Mouse (Mus musculus) retina, postnatal 7 days (tissue): ENCODE measurements around the gene Tiam1.

Experiments used
- DNase-seq: peaks from one replicate; pipeline ENCODE4 v3.0.0-alpha.2; 2012; ENCODE audit warnings: low read depth, low spot score

Gene Tiam1

GRCm38 (mm10) chr16:90052905-90053519 is 90.6 kb downstream of the Tiam1 start:
- DNase-seq: no peak

- no peak for DNase-seq
Measured at GRCm38 (mm10) chr16:90052409-90052808, 91.2 kb downstream of the Tiam1 start.

GRCm38 (mm10) chr16:90051051-90051450 is 92.5 kb downstream of the Tiam1 start:
- no peak for DNase-seq

DNA sequence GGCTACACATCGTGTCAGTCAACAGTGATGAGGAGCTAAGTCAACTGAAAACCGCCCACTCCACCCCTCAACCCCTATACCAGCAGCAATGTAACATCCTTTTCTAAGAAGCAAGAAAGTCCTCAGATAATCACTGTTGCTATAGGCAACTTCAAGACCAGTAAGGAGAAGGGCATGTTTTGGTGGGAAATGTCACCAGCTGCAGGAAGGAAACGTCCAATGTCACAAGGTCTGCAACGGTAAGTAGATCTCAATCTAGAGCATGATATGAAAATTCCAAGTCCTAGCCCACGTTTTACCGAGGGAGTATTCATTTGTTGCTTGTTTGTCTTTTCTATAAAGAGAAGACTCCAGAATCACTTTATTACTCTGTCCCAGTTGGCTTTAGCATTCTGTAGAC is 95.7 kb downstream of the Tiam1 start:
- no peak for DNase-seq

- no peak for DNase-seq
Measured at GRCm38 (mm10) chr16:90046494-90047158, 96.9 kb downstream of the Tiam1 start.

DNA sequence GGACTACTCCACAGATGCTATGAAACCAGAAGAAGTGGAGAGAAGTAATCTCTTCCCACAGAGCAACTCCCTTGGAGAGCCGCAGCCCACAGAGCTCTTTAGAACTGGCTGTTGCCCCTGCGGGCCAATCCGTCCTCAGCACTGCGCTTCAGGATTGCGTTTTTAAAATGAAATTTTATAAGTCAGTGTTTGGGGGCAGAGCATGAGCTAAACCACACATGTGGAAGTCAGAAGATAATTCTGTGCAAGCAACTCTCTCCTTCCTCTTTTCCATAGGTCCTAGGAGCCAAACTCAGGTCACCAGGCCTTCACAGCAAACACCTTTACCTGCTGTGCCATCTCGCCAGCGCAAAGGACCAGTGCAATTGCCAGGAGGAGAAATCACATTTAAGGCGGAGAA is 98.0 kb downstream of the Tiam1 start:
- no peak for DNase-seq

GRCm38 (mm10) chr16:90044004-90044754 is 99.4 kb downstream of the Tiam1 start:
- no peak for DNase-seq

- no peak for DNase-seq
Measured at GRCm38 (mm10) chr16:90042874-90043273, 100.7 kb downstream of the Tiam1 start.

DNA sequence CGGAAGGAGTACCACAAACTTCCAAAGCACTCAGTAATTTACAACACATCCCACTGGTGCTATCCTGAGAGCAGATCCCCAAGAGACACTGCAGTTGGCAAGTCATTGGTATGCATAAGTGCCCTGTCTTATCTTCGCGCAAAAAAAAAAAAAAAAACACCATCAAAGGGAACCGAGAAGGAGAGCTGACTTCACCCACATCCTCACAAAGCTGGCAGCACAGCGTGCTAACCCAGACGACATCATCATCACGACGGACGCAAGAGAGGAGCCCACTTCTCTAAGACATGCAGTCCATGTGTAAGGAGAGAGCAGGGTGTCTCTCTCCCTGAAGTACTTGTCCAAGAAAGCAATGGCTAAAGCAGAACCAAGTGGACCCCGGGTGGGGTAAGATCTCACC is 101.2 kb downstream of the Tiam1 start:
- no peak for DNase-seq

DNA sequence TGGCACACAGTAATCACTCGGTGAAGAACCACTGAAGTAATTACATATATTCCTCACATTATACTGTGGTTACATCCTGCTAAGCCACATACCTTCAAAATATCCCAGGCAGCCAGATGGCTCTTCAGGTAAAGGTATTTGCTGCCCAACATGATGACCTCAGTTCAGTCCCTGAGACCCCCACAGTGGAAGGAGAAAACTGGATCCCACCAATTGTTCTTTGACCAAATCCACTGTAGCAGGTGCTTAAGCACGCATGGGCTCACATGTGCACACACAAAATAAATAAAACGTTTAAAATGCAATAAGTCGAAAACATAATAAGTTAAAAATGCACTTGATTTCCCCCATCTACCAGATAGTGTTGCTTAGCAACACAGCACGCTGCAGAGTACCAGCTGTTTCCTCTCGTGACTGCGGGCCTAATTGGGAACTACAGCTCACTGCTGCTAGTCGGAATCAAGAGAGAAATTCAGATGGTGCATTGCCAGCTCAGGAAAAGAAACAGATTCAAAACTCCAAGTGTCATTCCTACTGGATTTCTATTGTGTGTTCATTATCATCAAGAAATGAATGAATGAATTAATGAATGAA is 102.7 kb downstream of the Tiam1 start:
- DNase-seq: no peak

DNA sequence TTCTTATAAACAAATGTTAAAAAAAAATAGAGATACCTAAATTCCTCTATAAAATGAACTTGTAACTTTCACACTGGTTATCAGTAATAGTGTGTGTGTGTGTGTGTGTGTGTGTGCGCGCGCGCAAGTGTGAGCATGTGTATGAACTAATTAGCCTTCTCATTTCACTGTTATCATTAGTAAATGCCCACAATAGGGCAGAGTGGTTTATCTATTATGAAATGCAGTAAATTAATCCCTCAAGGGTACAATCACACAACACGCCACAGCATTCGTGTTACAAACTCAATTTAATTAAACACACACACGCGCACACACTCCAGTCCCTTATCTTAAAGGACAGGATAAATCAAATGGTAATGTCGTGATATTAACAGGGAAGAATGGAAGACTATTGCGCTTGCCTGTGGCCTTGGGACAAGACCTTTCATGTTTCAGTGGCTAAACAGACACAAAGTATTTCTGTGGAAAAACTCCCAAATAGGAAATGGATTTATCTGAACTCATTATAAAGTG is 107.9 kb downstream of the Tiam1 start:
- DNase-seq: no peak

DNA sequence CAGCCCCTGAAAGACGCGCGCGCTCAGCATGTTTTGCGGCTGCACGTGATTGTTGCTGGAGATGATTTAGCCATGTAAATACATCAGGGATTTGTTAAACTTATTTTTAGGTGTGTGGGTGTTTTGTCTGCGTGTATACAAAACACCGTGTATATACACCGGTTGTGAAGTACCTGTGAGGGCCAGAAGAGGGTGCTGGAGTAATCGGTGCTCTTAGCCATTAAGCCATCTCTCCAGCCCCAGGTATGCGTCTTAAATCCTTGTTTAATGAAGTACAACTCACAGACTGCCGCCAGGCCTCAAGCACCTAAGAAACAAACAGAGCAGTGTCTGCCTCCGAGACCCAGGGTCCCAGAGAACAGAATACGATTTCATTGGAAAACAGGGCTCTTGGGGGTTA is 113.2 kb downstream of the Tiam1 start:
- no peak for DNase-seq

DNA sequence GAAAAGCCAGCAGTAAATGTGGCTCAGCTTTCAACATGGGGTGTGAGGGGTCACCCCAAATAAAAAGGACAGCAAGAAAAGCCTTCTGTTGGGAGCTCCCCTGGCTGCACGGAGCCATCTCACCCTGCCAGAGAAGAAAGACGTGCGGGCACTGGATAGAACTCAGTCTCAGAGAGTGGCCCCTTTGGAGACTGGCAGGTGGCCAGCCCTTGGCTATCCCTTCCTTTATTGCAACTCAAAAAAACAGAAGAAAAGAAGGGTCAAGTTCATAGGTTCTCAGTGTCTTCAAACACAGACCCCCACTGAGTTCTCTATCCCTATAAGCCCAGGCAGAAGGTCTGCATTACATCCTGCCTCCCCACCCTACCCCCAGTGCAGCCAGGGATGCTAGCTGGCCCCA is 115.7 kb downstream of the Tiam1 start:
- DNase-seq: no peak

DNA sequence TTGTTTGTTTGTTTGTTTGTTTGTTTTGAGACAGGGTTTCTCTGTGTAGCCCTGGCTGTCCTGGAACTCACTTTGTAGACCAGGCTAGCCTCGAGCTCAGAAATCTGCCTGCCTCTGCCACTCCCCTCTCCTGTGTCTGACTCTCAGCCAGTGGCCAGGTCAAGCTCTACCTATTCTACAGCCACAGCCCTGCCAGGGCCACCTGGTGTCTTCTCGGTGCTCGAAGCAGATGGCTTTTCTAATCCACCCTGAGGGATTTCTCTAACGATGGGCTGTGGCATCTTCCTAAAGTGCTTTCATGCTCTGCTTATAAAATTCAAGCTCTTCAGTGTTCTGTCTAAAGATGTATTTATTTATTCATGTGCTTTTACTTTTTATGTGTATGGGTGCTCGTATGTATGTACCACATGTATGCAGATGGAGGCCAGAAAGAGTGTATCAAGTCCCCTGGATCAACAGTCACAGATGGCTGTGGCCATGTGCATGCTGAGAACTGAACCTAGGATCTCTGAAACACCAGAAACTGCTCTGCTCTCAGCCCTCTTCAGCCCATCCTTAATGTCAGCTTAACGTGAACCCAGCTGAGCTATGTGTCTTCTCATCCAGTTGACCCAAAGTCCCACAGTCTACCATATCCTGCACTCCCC is 117.9 kb downstream of the Tiam1 start:
- DNase-seq: no peak

DNA sequence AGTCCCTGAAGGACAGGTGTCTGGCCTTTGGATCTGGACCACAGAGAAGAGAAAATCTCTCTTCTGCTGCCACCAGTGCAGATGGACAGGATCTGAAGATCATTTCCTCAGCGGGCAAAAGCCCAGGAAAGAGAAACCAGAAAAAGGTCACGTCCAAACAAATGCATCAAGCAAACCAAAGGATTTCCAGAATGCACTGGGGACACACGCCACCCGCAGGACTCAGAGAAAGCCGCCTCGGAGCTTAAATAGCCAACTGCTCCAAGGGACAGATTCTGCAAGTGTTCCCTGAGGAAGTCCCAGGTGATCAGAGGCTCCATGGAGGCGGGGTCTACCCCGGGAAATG is 119.9 kb downstream of the Tiam1 start:
- DNase-seq: no peak

- no peak for DNase-seq
Measured at GRCm38 (mm10) chr16:90022932-90023664, 120.5 kb downstream of the Tiam1 start.

DNA sequence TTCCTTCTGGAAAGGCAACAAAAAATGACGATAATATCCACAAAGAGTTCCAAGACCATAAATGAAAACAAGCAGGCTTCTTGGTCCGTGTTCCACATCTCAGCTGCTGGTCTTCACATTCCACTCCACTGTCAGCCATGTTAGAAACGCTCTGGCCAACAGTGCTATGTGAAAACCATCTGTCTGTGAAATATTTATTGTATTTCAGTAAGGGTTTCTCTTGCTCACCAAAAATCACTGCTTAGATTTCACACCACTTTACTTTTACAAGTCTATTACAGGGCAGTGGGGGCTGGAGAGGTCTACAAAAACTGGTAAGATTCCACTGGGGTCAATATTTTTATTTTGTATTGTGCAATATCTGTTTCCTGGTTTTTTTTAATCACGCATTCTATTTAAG is 127.5 kb downstream of the Tiam1 start:
- DNase-seq: no peak

DNA sequence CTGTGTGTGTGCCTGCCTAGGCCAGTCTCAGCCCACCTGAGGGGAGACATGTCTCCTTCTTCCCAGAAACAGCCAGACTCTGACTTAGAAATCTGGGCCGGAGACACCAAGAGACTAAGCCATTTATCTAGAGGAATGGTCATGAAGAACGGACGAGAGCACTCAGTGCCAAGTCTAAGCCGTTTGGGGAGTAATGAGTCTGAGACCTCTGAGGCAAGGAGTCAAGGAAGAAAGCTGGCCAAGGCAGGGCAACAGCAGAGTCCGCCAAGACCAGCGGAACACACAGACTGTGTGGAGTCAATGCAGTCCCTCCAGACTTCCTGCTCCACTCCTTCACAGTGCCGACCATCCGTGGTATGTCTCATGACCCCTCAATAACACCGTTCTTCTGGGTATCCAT is 129.0 kb downstream of the Tiam1 start:
- no peak for DNase-seq

- DNase-seq: no peak
Measured at GRCm38 (mm10) chr16:90011521-90012181, 131.9 kb downstream of the Tiam1 start.

- DNase-seq: no peak
Measured at GRCm38 (mm10) chr16:90008504-90008903, 135.1 kb downstream of the Tiam1 start.
